Mouse (Mus musculus): ENCODE measurements around the gene Ell.

The Ell gene

DNA sequence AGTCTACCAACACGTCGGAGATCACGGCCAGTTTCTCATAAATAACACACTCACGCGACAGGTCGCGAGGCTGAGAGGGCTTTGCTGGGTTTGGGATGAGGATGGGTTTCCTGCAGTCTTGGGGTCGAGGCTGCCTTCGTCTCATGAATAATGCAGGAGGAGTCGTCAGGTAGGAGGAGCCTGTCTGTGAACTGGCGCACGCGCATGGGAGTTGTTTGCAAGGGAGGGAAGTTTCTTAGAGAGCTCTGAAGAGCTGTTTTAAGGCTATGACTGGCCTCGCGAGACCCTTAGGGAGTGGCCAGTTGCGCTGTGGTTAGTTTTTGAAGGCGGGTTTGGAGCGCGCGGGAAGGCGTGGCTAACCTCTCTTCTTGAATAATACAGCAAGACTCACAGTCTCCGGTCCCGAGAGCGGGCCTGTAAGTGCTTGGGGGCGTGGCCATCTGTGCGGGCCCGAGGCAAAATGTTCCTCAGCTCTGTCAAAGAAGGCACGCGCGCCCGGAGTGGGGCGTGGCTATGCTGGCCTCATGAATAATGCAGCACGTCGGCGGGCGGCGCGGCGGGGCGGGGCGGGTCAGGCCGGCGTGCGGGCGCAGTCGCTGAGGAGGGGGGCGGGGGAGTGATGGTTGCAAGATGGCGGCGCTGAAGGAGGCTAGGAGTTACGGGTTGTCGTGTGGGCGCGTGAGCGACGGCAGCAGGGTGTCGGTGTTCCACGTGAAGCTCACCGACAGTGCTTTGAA lies at the start of gene Ell:
Gene Ell, plus strand, starts transcription at position 381 of the 737 bp plus-strand sequence.
- in situ Hi-C loops (cut with MboI; ENCODE audit: low pct_unique_long_range_greater_than_20kb in 1 of 2, low sequenced_read_pairs in 2 of 2, unreplicated experiment in 1 of 2) = no loop called here

DNA sequence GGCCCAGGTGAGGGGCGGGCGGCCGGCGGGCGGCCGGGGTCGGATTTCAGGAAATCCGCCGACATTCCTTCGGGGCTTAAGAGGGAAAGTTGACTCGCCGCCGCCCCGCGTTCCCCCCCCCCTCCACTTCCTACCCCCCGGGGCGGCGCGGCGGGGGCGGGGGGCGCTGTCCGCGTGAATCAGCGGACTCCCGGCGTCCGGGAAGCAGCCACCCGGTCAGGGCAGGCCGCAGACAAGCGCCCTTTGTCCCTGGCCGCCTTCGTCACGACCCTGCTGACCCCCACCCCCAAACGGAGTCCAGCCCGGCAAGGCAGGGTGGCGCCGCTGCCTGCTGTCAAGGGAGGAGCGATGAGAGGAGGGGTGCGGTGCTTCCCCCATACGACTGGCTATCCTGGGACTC lies 49.7 kb upstream of the Ell start:
- in situ Hi-C loops (cut with MboI; ENCODE audit: low pct_unique_long_range_greater_than_20kb in 1 of 2, low sequenced_read_pairs in 2 of 2, unreplicated experiment in 1 of 2) = no loop called here

DNA sequence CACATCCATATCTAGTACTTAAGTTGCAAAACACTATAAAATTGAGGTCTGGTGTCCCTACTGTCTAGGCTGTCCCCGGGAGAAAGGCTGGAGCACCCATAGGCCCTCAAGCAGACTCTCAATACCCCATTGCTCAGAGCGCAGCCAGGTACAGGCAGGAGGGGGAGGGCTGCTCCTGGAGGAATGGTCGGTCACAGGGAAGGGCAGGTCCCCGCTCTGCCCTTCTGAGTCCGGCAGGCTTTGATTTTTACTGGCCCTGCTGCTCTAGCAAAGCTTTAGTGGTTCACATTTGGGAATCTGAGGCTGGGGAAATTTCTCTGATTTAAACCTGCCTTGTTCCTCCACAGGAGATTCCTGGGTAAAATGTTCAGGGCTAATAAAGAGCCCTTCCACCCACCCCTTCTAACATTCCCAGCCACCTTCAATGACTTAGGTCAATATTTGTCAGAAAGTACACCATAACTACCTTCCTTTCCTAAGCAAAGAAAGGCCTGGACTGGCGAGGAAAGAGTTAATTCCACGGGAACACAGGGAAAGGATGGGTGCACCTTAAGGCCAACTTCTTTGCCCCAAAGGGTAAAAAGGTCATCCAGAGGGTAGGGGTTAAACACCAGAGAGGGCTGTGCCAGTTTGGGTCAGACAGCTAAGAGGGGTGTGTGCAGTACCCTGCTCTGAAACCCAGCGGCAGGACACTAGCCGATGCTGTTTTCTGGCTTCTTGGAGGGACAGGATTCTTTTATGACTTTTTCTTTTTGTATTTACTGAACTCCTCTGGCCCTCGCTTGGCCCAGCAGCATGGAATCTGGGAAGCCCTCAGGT lies 49.0 kb upstream of the Ell start:
- in situ Hi-C loops (cut with MboI; ENCODE audit: low pct_unique_long_range_greater_than_20kb in 1 of 2, low sequenced_read_pairs in 2 of 2, unreplicated experiment in 1 of 2) = no loop called here

DNA sequence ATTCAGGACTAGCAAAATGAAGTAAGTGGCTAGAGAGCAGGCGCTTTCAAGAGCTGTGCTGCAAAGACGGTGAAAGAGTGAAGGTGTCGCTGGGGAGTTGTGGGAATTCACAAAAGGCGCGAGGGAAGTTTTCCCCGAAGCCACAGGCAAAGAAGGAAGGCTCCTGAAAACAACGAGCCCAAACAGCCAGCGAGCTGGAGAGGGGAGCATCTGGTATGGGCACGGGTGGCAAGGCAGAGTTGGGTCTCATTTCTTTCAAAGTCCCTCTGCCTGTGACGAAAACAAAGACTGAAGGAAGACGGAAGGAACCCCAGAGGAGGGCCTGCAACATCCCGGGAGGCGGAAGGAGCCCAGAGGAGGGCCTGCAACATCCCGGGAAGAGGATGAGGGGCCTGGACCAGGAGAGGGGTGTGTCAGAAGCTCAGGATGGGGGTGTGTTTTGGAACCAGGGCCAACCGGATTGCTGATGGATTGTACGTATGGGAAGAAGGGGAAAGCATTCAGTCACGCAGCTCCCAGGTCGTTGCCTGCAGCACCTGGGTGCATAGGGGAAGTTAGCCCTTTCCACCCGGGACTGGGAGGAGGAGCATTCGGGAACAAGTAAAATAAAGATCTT lies 48.3 kb upstream of the Ell start:
- in situ Hi-C loops (cut with MboI; ENCODE audit: low pct_unique_long_range_greater_than_20kb in 1 of 2, low sequenced_read_pairs in 2 of 2, unreplicated experiment in 1 of 2) = no loop called here

DNA sequence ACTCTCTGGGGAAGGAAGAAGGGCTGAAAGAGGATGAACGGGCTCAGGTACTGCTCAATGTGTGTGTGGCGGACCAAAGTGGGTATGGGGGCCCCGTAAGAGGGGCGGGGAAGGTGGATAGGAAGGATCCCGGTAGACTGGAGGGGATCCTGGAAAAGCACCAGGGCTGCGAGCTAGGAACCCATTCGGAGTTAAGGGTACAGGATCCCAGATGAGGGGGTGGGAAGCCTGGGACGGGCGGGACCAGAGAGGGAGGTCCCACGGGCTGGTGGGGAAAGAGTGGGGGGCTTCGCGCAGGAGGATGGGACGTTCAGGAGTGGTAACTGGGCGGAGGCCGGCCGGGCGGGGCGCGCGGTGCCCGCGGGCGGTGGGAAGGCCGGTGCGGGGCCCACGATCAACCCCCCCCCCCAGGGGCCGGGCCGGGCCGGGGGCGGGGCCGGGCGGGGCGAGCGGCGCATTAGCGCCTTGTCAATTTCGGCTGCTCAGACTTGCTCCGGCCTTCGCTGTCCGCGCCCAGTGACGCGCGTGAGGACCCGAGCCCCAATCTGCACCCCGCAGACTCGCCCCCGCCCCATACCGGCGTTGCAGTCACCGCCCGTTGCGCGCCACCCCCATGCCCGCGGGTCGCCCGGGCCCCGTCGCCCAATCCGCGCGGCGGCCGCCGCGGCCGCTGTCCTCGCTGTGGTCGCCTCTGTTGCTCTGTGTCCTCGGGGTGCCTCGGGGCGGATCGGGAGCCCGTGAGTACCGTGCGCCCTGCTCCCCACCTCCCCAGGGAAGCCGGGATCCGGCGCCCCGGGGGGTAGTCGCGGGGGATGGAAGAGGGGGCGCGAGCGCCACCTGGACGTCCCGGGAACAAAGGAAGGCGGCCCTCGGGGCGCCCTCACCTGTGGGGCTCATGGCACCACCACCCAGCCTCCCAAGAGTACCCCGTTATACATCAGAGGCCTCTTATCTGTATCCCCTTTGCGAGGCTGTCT lies 46.3 kb upstream of the Ell start, which contains the start of gene Crlf1:
Gene Crlf1, plus strand, starts transcription at position 495 of the 977 bp plus-strand sequence.
- in situ Hi-C loops (cut with MboI; ENCODE audit: low pct_unique_long_range_greater_than_20kb in 1 of 2, low sequenced_read_pairs in 2 of 2, unreplicated experiment in 1 of 2) = no loop called here

DNA sequence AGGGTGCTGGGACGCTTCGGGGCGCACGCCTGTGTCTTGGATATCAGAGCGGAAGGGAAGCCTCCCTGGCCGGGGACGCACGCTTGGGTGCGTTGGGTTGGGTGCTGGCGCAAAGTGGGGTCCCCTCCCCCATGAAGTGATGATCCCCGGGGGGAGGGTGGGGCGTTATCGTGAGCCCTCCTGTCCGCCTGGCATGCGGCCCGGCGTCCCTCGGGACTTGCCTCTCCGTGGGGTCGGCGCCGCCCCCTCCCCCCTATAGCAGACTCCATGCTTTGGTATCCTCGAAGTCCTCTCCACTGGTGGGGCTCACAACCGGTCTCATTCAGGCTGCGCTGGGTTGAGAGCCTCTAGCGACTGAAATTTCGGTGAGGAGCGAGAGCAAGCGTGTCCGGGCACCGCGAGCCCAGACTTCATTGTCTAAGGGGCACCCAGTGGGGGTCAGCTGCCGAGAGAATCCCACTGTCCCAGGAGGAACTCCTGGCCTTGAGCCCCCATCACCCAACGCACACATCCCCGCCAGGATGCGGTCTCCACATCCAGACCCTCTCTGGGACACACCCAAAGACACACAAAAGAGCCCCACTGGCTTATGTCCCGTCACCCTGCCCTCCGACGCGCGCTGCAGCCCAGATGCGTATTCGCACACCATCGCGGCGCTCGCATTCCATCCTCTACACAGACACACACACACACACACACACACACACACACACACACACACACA lies 45.4 kb upstream of the Ell start:
- in situ Hi-C loops (cut with MboI; ENCODE audit: low pct_unique_long_range_greater_than_20kb in 1 of 2, low sequenced_read_pairs in 2 of 2, unreplicated experiment in 1 of 2) = no loop called here

DNA sequence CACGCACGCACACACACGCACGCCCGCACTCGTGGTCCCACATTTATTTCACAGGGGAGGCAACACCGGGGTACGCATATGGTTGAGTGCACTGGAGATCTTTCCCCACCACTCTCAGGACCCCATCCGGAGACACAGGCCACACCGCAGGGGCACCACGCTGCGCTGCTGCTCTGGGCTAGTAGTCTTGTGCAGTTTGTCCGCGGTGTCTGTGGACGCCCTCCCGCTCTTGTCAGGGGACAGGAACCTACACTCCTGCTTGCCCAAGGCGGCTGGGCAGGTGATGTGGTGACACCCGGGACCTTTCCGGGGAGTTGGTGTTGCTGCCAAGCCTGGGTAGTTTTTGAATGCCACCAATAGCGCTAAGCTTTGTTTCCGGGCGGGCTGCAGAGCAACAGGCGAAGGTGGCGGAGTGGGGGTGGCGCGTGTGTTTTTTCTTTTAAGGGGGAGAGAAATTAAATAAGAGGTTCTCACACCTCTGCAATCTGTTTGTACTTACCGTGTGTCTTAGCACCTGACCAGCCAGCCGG lies 44.8 kb upstream of the Ell start:
- in situ Hi-C loops (cut with MboI; ENCODE audit: low pct_unique_long_range_greater_than_20kb in 1 of 2, low sequenced_read_pairs in 2 of 2, unreplicated experiment in 1 of 2) = no loop called here

DNA sequence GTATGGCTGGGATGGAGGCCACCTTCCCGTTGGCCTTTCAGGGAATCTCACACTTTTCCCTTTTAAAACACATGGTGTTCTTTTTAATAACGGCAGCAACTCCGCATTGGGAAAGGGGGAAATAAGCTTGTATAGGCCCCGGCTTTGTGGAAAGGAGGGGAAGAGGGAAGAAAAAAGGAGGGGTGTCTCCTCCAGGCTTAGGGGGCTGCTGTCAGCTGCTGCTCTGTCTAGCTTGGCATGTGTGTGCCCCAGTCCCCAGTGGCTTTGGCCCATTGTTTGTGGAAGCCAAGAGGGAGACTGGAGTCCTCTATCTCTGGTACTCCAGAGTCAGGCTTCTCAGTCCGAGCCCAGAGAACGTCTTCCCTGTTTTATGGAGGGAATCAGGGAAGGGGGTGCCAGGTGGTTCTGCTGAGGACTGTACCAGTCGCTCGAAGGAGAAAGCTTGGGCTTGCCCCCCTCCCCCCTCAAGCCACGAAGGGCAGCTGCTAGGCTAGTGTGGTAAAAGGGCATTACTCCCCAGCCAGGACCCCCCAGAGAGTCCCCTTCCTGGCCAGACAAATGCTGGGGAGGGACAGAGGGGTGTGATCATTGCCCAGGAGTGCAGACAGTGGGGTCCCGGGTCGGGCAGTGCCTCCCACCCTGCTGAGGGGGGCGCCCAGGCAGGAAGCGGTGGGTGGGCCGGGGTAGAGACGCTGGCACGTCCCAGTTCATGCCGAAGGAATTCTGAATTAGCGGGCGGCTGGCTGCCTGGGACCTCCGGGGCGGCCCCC lies 44.1 kb upstream of the Ell start:
- in situ Hi-C loops (cut with MboI; ENCODE audit: low pct_unique_long_range_greater_than_20kb in 1 of 2, low sequenced_read_pairs in 2 of 2, unreplicated experiment in 1 of 2) = no loop called here

DNA sequence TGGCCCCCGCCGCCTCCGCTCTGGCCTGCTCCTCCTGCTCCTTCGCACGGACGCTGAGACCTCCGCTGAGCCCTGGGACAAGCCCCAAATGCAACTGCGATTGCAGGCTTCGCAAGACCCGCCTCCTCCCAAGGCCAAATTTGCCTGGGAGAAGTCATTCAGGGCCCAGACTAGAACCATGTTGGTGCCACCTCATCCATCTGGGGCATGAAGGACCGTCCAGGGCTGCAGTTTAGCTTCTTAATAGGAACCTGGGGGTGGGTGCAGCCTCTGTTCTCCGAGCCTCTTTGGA lies 43.5 kb upstream of the Ell start:
- in situ Hi-C loops (cut with MboI; ENCODE audit: low pct_unique_long_range_greater_than_20kb in 1 of 2, low sequenced_read_pairs in 2 of 2, unreplicated experiment in 1 of 2) = no loop called here

DNA sequence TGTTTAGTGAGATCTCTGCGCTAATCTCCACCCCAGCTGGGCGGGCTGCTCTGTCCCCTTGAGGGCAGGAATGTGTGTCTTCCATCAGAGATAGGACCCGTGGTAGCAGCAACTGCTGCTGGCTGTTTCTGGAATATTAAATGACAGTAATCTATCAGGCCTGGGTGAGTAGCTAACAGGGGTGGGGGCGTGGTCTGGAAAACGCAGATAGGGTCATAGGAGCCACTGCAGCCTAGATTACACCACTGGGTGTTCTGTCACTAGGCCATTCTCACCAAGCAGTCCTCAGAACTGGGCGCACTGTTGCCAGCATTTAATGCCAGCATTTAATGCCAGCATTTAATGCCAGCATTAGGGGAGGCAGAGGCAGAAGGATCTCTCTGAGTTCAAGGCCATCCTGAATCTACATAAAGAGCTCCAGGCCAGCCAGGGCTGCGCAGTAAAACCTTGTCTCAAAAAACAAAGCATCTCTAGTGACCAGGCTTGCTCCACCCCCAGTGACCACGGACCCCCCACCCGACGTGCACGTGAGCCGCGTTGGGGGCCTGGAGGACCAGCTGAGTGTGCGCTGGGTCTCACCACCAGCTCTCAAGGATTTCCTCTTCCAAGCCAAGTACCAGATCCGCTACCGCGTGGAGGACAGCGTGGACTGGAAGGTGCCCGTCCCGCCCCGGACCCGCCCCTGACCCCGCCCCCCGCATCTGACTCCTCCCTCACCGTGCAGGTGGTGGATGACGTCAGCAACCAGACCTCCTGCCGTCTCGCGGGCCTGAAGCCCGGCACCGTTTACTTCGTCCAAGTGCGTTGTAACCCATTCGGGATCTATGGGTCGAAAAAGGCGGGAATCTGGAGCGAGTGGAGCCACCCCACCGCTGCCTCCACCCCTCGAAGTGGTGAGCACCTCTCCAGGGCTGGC lies 38.6 kb upstream of the Ell start:
- in situ Hi-C loops (cut with MboI; ENCODE audit: low pct_unique_long_range_greater_than_20kb in 1 of 2, low sequenced_read_pairs in 2 of 2, unreplicated experiment in 1 of 2) = loop anchor here (5.0 to 10.0 kb wide), 2 partner anchors 86 to 88 kb away; no protein-coding TSS in a partner anchor

DNA sequence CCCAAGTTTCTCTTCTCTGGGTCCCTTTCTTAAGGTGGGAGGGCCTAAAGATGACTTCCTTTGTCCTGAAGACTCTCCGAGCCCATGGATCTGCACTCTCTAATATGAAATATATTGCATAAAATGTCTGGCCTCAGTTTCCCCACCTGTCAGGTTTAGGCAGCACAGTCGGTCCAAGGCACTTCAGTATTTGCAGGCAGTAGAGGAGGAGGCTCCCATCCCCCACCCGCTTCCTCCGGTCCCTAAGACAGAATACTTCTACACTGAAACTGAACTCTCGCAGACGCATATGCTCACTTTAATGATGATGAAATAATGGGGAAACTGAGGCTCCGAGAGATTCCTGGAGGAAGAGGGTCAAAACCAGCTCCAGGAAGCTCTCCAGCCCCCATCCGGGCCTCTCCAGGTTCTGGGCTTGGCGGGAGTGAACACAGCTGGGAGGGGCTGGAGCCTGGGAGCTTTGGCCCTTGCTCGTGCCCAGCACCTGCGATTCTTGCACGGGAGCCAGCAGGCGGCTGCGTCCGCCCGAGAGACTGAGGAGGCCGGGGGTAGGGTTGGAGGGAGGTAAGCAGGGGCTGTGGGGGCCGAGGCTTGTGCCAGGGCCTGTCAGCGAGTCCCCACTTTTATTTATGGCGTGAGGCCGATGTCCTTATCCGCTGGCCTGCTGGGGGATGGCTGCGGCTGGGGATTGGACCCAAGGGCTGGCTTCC lies 37.3 kb upstream of the Ell start:
- in situ Hi-C loops (cut with MboI; ENCODE audit: low pct_unique_long_range_greater_than_20kb in 1 of 2, low sequenced_read_pairs in 2 of 2, unreplicated experiment in 1 of 2) = loop anchor here (5.0 to 10.0 kb wide), 2 partner anchors 87 to 90 kb away; no protein-coding TSS in a partner anchor

DNA sequence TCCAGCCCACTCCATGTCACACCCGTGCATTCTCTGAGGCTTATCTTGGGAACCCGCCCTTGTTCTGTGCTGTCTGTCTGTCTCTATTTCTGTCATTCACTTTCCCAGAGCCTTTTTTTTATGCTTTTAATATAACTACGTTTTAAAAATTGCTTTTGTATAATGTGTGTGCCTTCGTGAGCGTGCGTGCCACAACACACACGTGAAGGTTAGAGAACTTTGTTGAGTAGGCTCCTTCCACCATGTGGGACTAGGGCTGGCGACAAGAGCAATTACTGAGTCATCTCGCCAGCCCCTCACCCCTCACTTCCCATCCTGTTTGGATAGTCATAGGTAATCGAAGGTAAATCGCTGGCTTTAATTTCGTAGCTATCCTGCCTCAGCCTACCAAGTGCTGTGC lies 36.7 kb upstream of the Ell start:
- in situ Hi-C loops (cut with MboI; ENCODE audit: low pct_unique_long_range_greater_than_20kb in 1 of 2, low sequenced_read_pairs in 2 of 2, unreplicated experiment in 1 of 2) = loop anchor here (5.0 to 10.0 kb wide), 2 partner anchors 88 to 90 kb away; no protein-coding TSS in a partner anchor

DNA sequence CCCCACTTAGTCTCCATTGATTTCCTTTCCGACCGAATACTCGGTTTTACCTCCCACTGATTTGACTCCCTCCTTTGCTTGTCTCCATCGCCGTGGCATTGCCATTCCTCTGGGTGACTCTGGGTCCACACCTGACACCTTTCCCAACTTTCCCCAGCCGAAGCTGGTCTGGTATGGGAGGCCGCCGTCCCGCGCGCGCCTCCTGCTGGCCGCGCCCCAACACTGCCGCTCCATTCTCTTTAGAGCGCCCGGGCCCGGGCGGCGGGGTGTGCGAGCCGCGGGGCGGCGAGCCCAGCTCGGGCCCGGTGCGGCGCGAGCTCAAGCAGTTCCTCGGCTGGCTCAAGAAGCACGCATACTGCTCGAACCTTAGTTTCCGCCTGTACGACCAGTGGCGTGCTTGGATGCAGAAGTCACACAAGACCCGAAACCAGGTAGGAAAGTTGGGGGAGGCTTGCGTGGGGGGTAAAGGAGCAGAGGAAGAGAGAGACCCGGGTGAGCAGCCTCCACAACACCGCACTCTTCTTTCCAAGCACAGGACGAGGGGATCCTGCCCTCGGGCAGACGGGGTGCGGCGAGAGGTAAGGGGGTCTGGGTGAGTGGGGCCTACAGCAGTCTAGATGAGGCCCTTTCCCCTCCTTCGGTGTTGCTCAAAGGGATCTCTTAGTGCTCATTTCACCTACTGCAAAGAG lies 36.1 kb upstream of the Ell start:
- in situ Hi-C loops (cut with MboI; ENCODE audit: low pct_unique_long_range_greater_than_20kb in 1 of 2, low sequenced_read_pairs in 2 of 2, unreplicated experiment in 1 of 2) = loop anchor here (5.0 to 10.0 kb wide), 2 partner anchors 88 to 91 kb away; no protein-coding TSS in a partner anchor

DNA sequence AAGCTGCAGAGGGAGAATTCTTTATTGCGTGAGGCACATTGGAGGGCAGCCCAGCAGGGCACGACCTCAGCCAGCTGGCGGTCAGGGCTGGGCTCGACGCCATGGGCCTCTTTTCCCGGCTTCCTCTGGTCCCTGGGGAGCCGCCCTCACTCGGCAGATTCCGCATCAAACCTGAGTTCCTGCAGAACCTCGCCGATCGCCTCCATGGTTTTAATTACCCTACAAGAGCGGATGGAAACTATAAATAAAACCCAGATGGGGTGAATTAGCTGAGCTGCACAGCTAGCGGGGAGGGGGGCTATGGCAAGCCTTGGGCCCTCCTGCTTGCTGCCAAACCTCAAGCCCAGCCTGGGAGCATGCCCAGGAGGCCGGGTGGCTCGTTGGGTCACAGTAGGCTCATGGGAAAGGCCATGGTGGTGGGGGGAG lies 35.0 kb upstream of the Ell start:
- in situ Hi-C loops (cut with MboI; ENCODE audit: low pct_unique_long_range_greater_than_20kb in 1 of 2, low sequenced_read_pairs in 2 of 2, unreplicated experiment in 1 of 2) = loop anchor here (5.0 to 10.0 kb wide), 2 partner anchors 90 to 92 kb away; no protein-coding TSS in a partner anchor

All from mouse embryonic stem cell (cell line).